Mouse (Mus musculus): ENCODE results near the gene Ngef.

Gene Ngef

GRCm38 (mm10) chr1:87565760-87566159 is 7.9 kb downstream of the Ngef start:
- DNase-seq (ENCODE audit: low spot score in 2 of 2) = no peak

- DNase-seq (ENCODE audit: low spot score in 2 of 2) = no peak
Measured at GRCm38 (mm10) chr1:87562967-87563366, 10.7 kb downstream of the Ngef start.

GRCm38 (mm10) chr1:87553586-87553985 is 20.1 kb downstream of the Ngef start:
- DNase-seq (ENCODE audit: low spot score in 2 of 2) = no peak

- DNase-seq (ENCODE audit: low spot score in 2 of 2) = no peak
Measured at GRCm38 (mm10) chr1:87551008-87551407, 22.7 kb downstream of the Ngef start.

- DNase-seq (ENCODE audit: low spot score in 2 of 2) = peak; percentile 5 to 27
Measured at GRCm38 (mm10) chr1:87541614-87542013, 32.1 kb downstream of the Ngef start.

GRCm38 (mm10) chr1:87537008-87537407 is 36.7 kb downstream of the Ngef start:
- DNase-seq (ENCODE audit: low spot score in 2 of 2) = no peak

GRCm38 (mm10) chr1:87534118-87534517 is 39.6 kb downstream of the Ngef start:
- DNase-seq (ENCODE audit: low spot score in 2 of 2) = no peak

GRCm38 (mm10) chr1:87532346-87532745 is 41.3 kb downstream of the Ngef start:
- DNase-seq (ENCODE audit: low spot score in 2 of 2) = no peak

- no peak for DNase-seq (ENCODE audit: low spot score in 2 of 2)
Measured at GRCm38 (mm10) chr1:87527191-87527590, 46.5 kb downstream of the Ngef start.

- no peak for DNase-seq (ENCODE audit: low spot score in 2 of 2)
Measured at GRCm38 (mm10) chr1:87525041-87525440, 48.6 kb downstream of the Ngef start.

- no peak for DNase-seq (ENCODE audit: low spot score in 2 of 2)
Measured at GRCm38 (mm10) chr1:87521523-87521922, 52.1 kb downstream of the Ngef start.

GRCm38 (mm10) chr1:87520467-87520866 is 53.2 kb downstream of the Ngef start:
- no peak for DNase-seq (ENCODE audit: low spot score in 2 of 2)

GRCm38 (mm10) chr1:87510845-87511244 is 62.8 kb downstream of the Ngef start:
- DNase-seq (ENCODE audit: low spot score in 2 of 2) = no peak

- DNase-seq (ENCODE audit: low spot score in 2 of 2) = no peak
Measured at GRCm38 (mm10) chr1:87510166-87510691, 63.4 kb downstream of the Ngef start.

GRCm38 (mm10) chr1:87509561-87510165 is 64.0 kb downstream of the Ngef start, which contains the start of gene Neu2:
Gene Neu2 (plus strand): TSS chr1:87509889.
- no peak for DNase-seq (ENCODE audit: low spot score in 2 of 2)

- no peak for DNase-seq (ENCODE audit: low spot score in 2 of 2)
Measured at GRCm38 (mm10) chr1:87508591-87509560, 64.8 kb downstream of the Ngef start.

GRCm38 (mm10) chr1:87507857-87508256 is 65.8 kb downstream of the Ngef start:
- DNase-seq (ENCODE audit: low spot score in 2 of 2) = no peak

- DNase-seq (ENCODE audit: low spot score in 2 of 2) = no peak
Measured at GRCm38 (mm10) chr1:87505524-87505923, 68.1 kb downstream of the Ngef start.

- no peak for DNase-seq (ENCODE audit: low spot score in 2 of 2)
Measured at GRCm38 (mm10) chr1:87493542-87493941, 80.1 kb downstream of the Ngef start.

- no peak for DNase-seq (ENCODE audit: low spot score in 2 of 2)
Measured at GRCm38 (mm10) chr1:87492285-87492684, 81.4 kb downstream of the Ngef start.

GRCm38 (mm10) chr1:87486386-87486785 is 87.3 kb downstream of the Ngef start:
- DNase-seq (ENCODE audit: low spot score in 2 of 2) = no peak

- DNase-seq (ENCODE audit: low spot score in 2 of 2) = no peak
Measured at GRCm38 (mm10) chr1:87482546-87482945, 91.1 kb downstream of the Ngef start.

Data from natural killer cell, adult 2 months (primary cell).